Mouse (Mus musculus) megakaryocyte-erythroid progenitor cell, adult 5 weeks (primary cell): ENCODE data around the gene Efcab5. TPM values are rescaled to one million over a fixed set of nuclear protein-coding genes. Genes with fewer than 3 reads are reported as not detected.

ENCODE experiments used
- polyA plus RNA-seq: library from polyadenylated mRNA; stranded (reverse); fragments of >175 nt; gene quantifications from 2 replicates; pipeline ENCODE4 v1.2.3, GENCODE M21; 2012

Gene Efcab5
- 0.03 and 0.09 TPM in 2 replicates for polyA plus RNA-seq

DNA sequence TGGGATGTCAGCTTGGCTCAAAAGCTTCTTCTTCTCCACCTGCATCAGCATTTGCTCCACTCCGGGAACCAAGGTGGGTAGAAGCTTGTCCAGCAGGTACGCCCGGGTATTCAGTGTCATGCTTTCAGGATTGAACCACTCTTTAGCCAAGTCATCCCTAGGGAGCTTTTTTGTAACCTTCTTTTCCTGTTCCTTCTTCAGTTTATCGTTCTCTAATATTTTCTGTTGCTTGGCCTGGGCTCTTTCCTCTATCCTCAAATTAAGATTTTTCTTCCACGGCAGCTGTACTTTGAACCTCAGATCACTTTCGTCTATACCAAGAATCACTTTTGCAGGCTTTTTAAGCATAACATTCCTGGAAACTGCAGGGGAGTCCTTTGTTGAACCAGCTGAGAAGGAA lies at the start of gene Efcab5:
Gene Efcab5 (minus strand): TSS at position 101 of the 400 bp plus-strand sequence.

DNA sequence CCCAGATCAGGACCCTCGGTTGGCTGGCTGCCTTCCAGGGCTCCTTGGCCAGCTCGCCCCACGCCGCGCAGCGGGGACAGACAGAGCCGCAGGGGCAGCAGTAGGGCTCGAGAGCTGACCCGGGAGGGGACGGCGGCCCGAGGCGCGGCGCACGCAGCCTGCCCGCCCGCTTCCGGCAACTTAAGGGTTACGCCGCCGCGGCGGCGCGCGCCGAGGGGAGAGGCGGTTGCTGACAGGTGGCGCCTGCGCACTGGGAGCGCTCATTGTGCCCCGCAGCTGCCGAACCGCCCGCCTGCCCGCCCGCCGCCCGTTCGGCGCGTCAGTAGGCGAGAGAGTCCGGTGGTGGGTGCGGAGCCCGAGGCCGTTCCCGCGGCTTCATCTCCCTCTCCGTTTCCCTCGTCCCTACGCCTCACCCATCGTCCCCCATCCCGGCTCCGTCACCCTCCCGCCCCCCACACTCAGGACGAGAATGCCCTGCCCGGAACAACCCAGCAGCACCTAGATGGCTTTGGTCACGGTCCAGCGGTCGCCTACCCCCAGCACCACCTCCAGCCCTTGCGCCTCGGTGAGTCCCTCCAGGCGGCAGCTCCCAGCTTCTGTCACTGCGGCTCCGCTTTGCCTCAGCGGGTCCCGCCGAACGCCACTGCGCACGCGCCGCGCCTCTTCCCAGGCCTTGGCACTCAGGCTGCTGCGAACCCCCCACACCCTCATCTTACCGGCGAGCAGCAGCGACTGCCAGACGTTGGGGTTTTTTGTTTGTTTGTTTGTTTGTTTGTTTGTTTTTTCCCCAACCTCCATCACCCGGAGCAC lies 27.4 kb upstream of the Efcab5 start, which contains the start of gene Ssh2:
Gene Ssh2 (plus strand): TSS at position 337 of the 810 bp plus-strand sequence.

DNA sequence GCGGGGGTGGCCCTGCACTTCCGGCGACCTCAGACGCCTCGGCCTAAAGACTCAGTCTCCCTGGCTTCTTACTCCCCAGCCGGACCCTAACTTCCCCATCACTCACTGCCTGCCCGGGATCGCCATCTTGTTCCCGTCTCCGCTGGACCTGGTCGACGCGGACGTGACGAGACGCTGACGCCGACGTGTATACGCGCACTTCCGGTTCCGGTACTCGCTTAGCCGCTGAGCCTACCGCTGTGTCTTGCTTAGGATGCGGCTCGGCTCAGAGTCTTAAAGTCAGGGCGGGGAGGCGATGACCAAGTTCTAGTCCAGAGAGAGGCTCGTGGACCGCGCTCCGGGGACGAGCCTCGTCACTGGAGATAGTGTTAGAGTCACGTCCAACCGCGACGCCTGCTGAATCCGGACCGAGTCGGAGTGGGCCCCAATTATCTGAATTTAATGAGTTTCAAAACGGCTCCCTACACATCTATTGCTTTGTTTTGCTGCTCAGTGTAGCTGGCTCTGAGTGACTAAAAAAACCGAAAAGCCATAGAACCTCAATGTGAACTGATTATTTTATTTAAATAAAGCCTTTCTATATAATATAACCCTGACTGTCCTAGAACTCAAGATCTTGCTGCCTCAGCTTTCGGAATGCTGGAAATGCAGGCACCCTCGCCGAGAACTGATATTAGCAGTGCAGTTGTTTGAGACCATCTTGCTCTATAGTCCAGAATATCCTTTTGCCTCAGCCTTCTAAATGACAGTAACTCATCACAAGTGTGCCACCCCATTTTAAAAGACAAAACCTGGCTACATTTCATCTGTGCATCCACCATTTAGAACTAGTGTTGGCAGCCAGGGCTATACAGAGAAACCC lies 110.3 kb downstream of the Efcab5 start, which contains the start of gene Nsrp1:
Gene Nsrp1 (minus strand): TSS at position 163 of the 862 bp plus-strand sequence.

Other genes starting within 250 kb of the Efcab5 start
- gene Slc6a4, start 190.4 kb downstream of the Efcab5 start, polyA plus RNA-seq, result 0.06 and 0.08 TPM in 2 replicates
- 4.7 and 6.3 TPM in 2 replicates for gene Nsrp1, start 110.5 kb downstream of the Efcab5 start, polyA plus RNA-seq
- gene Ssh2, start 27.3 kb upstream of the Efcab5 start, polyA plus RNA-seq, result 23.5 and 30.3 TPM in 2 replicates